Mouse (Mus musculus) kidney, adult 2 months (tissue): ENCODE measurements around the gene Olfr1229. TPM values are rescaled to one million over a fixed set of nuclear protein-coding genes. Genes with fewer than 3 reads are reported as not detected.

ENCODE experiments used
- DNase-seq: peaks from one replicate; pipeline ENCODE4 v3.0.0; 2021
- H3K27ac ChIP-seq: fragments of 200-500 bp; 2 replicates; pipeline ENCODE4 v1.5.1; 2012; ENCODE audit warnings: low read depth, low read length, control low read depth, inconsistent platforms; ENCODE audit not compliant: insufficient read depth
- H3K27me3 ChIP-seq: fragments of 200-500 bp; replicated peaks from 2 replicates; pipeline ENCODE4 v1.6.1; 2012; ENCODE audit warnings: mild to moderate bottlenecking, moderate library complexity, low read length, inconsistent platforms; ENCODE audit not compliant: control insufficient read depth, insufficient read depth
- H3K36me3 ChIP-seq: fragments of 200-500 bp; 2 replicates; pipeline ENCODE4 v1.6.1; 2012; ENCODE audit warnings: mild to moderate bottlenecking, moderate library complexity, low read length, inconsistent platforms; ENCODE audit not compliant: control insufficient read depth, insufficient read depth
- H3K4me1 ChIP-seq: fragments of 200-500 bp; 2 replicates; pipeline ENCODE4 v1.6.1; 2011; ENCODE audit warnings: low read length; ENCODE audit not compliant: control insufficient read depth, insufficient read depth
- H3K4me3 ChIP-seq: fragments of 200-500 bp; 2 replicates; pipeline ENCODE4 v1.5.1; 2011; ENCODE audit warnings: mild to moderate bottlenecking, low read depth, low read length, control low read depth; ENCODE audit not compliant: insufficient read depth
- CTCF ChIP-seq: fragments of 200-500 bp; conservative IDR thresholded peaks from 2 replicates; pipeline ENCODE4 v1.5.1; 2011; ENCODE audit warnings: low read depth, mild to moderate bottlenecking, control low read depth, low read length, moderate library complexity, mixed read lengths; ENCODE audit not compliant: insufficient read depth, insufficient read length
- POLR2A ChIP-seq: fragments of 200-500 bp; IDR thresholded peaks from one replicate; pipeline ENCODE4 v1.6.1; 2011; ENCODE audit warnings: low read depth, low read length, control low read depth
- WGBS: fragments of 180-500 bp; shearing (Covaris S2); methylation state at CpG from one replicate; pipeline ENCODE4 v1.1.7; 2018; 5-methylcytosine and 5-hydroxymethylcytosine counted together
- polyA plus RNA-seq: library from polyadenylated mRNA; depleted of rRNA; stranded (reverse); fragments of >200 nt; gene quantifications from 2 replicates; pipeline ENCODE4 v1.2.3, GENCODE M21; 2012; rRNA removed

Gene Olfr1229
- polyA plus RNA-seq = not detected in 2 replicates

DNA sequence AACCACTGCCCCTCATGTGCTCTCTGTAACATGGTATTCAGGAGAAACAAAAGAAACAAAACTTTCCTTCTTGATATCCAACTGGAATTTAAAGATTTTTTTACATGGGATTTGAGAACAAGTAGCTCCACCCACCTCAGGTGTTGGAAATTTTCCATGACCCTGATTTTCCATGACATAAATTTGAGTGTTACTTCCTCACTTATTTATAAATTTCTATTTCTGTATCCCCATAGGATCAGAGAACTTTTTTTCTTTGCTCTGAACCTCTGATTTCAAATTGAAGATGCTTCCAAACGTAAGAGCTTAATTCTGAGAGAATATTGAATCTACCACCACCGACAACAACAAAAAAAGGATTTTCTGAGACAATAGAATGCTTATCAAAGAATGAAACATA is at the start of gene Olfr1229:
Olfr1229 (minus strand) TSS at position 101 of the 400 bp plus-strand sequence.
- Histone ChIP-seq H3K4me1 (no peaks in the 10 kb centered on the region), H3K4me3 (no peak within 1 kb of the TSS), H3K36me3 (no peaks in the 10 kb centered on the region), H3K27me3 (no peaks in the 10 kb centered on the region), H3K27ac (no peak within 1 kb of the TSS)
- WGBS = 73% methylated on average over 2 of the region's 2 CpGs
- DNase-seq = no peak
- TF ChIP-seq CTCF = no peak
- no peak for TF ChIP-seq POLR2A

GRCm38 (mm10) chr2:89329575-89329974 is 41.8 kb upstream of the Olfr1229 start, which contains the start of gene Olfr1232:
TSS of gene Olfr1232 (minus strand) at chr2:89329675.
- H3K4me3 ChIP-seq = no peak within 1 kb of the TSS
- H3K27me3 ChIP-seq = no peaks in the 10 kb centered on the region
- no peaks in the 10 kb centered on the region for H3K36me3 ChIP-seq
- DNase-seq = no peak
- no peak within 1 kb of the TSS for H3K27ac ChIP-seq
- H3K4me1 ChIP-seq = no peaks in the 10 kb centered on the region
- TF ChIP-seq CTCF = no peak
- no peak for TF ChIP-seq POLR2A

DNA sequence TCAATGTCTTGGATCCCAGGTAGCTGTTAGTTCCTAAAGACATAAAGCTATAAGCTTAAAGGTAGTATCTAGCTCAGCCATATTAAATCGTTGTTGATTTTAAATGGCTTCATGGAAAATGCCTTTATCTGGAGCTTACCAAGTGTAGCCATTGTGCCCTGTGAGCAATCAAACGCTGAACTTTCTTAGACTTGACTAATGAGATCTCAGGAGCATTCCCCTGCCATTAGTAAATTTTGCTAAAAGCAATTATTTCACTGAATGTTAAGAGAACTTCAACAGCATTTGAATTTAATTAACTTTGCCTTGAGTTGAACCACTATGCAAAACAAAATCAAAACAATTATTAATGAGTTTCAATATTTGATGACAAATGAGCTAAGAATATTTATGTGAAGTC is 19.2 kb upstream of the Olfr1229 start, which contains the start of gene Olfr1231:
Olfr1231 (minus strand) TSS at position 101 of the 400 bp plus-strand sequence.
- 63% methylated on average over 2 of the region's 2 CpGs for WGBS
- H3K27me3 ChIP-seq = no peaks in the 10 kb centered on the region
- H3K36me3 ChIP-seq = no peaks in the 10 kb centered on the region
- no peak within 1 kb of the TSS for H3K27ac ChIP-seq
- TF ChIP-seq POLR2A (no peak), CTCF (no peak)
- no peak within 1 kb of the TSS for H3K4me3 ChIP-seq
- H3K4me1 ChIP-seq = no peaks in the 10 kb centered on the region
- no peak for DNase-seq

GRCm38 (mm10) chr2:89297168-89297567 is 9.4 kb upstream of the Olfr1229 start, which contains the start of gene Olfr1230:
TSS of gene Olfr1230 (minus strand) at chr2:89297268.
- Histone ChIP-seq H3K4me3 (no peak within 1 kb of the TSS), H3K27me3 (no peaks in the 10 kb centered on the region), H3K36me3 (no peaks in the 10 kb centered on the region), H3K27ac (no peak within 1 kb of the TSS), H3K4me1 (no peaks in the 10 kb centered on the region)
- no peak for DNase-seq
- TF ChIP-seq POLR2A (no peak), CTCF (no peak)
- WGBS = 84% methylated on average over 1 of the region's 1 CpGs

GRCm38 (mm10) chr2:89253962-89254361 is 33.9 kb downstream of the Olfr1229 start, which contains the start of gene Olfr1228:
TSS of gene Olfr1228 (minus strand) at chr2:89254062.
- DNase-seq = no peak
- Histone ChIP-seq H3K4me1 (no peaks in the 10 kb centered on the region), H3K27me3 (no peaks in the 10 kb centered on the region), H3K36me3 (no peaks in the 10 kb centered on the region), H3K27ac (no peak within 1 kb of the TSS), H3K4me3 (no peak within 1 kb of the TSS)
- TF ChIP-seq POLR2A (no peak), CTCF (no peak)

Other genes starting within 250 kb of the Olfr1229 start
- not detected in 2 replicates for gene Olfr1218, start 226.8 kb downstream of the Olfr1229 start, polyA plus RNA-seq
- gene Olfr1219, start 204.5 kb downstream of the Olfr1229 start, polyA plus RNA-seq = not detected in 2 replicates
- gene Olfr1220, start 181.2 kb downstream of the Olfr1229 start, polyA plus RNA-seq = not detected in 2 replicates
- gene Olfr1221, start 170.7 kb downstream of the Olfr1229 start, polyA plus RNA-seq = not detected in 2 replicates
- gene Olfr1222, start 155.0 kb downstream of the Olfr1229 start, polyA plus RNA-seq = not detected in 2 replicates
- gene Olfr1223, start 136.5 kb downstream of the Olfr1229 start, polyA plus RNA-seq = not detected in 2 replicates
- not detected in 2 replicates for gene Olfr1224-ps1, start 123.9 kb downstream of the Olfr1229 start, polyA plus RNA-seq
- not detected in 2 replicates for gene Olfr1225, start 113.3 kb downstream of the Olfr1229 start, polyA plus RNA-seq
- gene Olfr1226, start 88.0 kb downstream of the Olfr1229 start, polyA plus RNA-seq = not detected in 2 replicates
- not detected in 2 replicates for gene Olfr1228, start 34.0 kb downstream of the Olfr1229 start, polyA plus RNA-seq
- gene Olfr1230, start 9.3 kb upstream of the Olfr1229 start, polyA plus RNA-seq = not detected in 2 replicates
- gene Olfr1231, start 19.1 kb upstream of the Olfr1229 start, polyA plus RNA-seq = not detected in 2 replicates
- gene Olfr1232, start 41.7 kb upstream of the Olfr1229 start, polyA plus RNA-seq = not detected in 2 replicates
- gene Olfr1233, start 54.4 kb upstream of the Olfr1229 start, polyA plus RNA-seq = not detected in 2 replicates
- gene Olfr1234, start 76.9 kb upstream of the Olfr1229 start, polyA plus RNA-seq = not detected in 2 replicates
- not detected in 2 replicates for gene Olfr1238, start 121.7 kb upstream of the Olfr1229 start, polyA plus RNA-seq
- not detected in 2 replicates for gene Olfr1239, start 132.4 kb upstream of the Olfr1229 start, polyA plus RNA-seq
- not detected in 2 replicates for gene Olfr1240, start 155.0 kb upstream of the Olfr1229 start, polyA plus RNA-seq
- not detected in 2 replicates for gene Olfr1241, start 199.1 kb upstream of the Olfr1229 start, polyA plus RNA-seq
- not detected in 2 replicates for gene Olfr1242, start 210.3 kb upstream of the Olfr1229 start, polyA plus RNA-seq
- gene Olfr1243, start 243.5 kb upstream of the Olfr1229 start, polyA plus RNA-seq = not detected in 2 replicates